Mouse (Mus musculus): ENCODE measurements around the gene Tnf.

DNA sequence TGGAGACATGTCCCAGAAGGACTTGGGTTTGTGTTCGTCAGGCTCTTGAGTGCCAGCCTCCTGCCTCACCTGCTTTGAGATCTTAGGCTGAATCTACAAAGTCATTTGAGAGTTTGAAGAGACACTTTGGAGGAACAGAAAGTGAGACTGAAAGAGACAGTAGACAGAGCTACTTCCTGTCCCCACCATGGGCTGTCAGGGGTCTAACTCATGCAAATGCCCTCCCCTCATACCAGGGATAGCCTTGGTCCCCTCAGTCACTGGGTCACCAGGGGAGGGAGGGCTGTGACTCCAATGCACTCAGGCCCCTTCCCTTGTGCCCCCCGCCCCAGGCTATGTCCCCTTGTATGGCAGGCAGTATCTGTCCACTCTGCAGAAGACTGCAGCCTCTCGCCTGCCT, 28.5 kb downstream of the Tnf start:
- TF ChIP-seq CTCF (IDR thresholded peaks at IDR 0.05) (no peak), EP300 (IDR thresholded peaks at IDR 0.05) (no peak)

All from lung, postnatal 0 days (tissue).